Mouse (Mus musculus) spleen, adult 18-20 months (tissue): ENCODE measurements around the gene Gm4791.

Experiments used
- DNase-seq, 2 experiments: peaks; one replicate each; pipeline ENCODE4 v3.0.0; 2022; ENCODE audit warnings: mixed read lengths in 2 of 2

The Gm4791 gene

GRCm38 (mm10) chr9:46998338-46998791, at the start of gene Gm4791:
Gene Gm4791 (plus strand): TSS chr9:46998741.
- no peak for DNase-seq

GRCm38 (mm10) chr9:46956286-46956685, 42.3 kb upstream of the Gm4791 start:
- DNase-seq = no peak

GRCm38 (mm10) chr9:46957420-46957950, 41.1 kb upstream of the Gm4791 start:
- DNase-seq = no peak

- no peak for DNase-seq
Measured at GRCm38 (mm10) chr9:46966028-46966427, 32.5 kb upstream of the Gm4791 start.

GRCm38 (mm10) chr9:46968970-46969369, 29.6 kb upstream of the Gm4791 start:
- DNase-seq = no peak

GRCm38 (mm10) chr9:46969406-46969805, 29.1 kb upstream of the Gm4791 start:
- DNase-seq = no peak

- no peak for DNase-seq
Measured at GRCm38 (mm10) chr9:46978806-46979205, 19.7 kb upstream of the Gm4791 start.

- DNase-seq = no peak
Measured at GRCm38 (mm10) chr9:46980111-46980510, 18.4 kb upstream of the Gm4791 start.

- no peak for DNase-seq
Measured at GRCm38 (mm10) chr9:46983471-46983870, 15.1 kb upstream of the Gm4791 start.

GRCm38 (mm10) chr9:47041569-47041968, 43.0 kb downstream of the Gm4791 start:
- no peak for DNase-seq
